Mouse (Mus musculus) limb, embryonic 12.5 days (tissue): ENCODE results near the gene Gm2a. TPM values are rescaled to one million over a fixed set of nuclear protein-coding genes. Genes with fewer than 3 reads are reported as not detected.

Source experiments
- ATAC-seq: fragments of 200-750 bp; cut with Nextera tagmentation; 2 replicates; pipeline ENCODE4 v1.8.0; 2017; ENCODE audit warnings: low read depth, moderate TSS enrichment; ENCODE audit not compliant: insufficient number of reproducible peaks, insufficient read depth, low FRiP score, low TSS enrichment
- H3K27ac ChIP-seq: fragments of 300-500 bp; sonication (generic); 2 replicates; pipeline ENCODE4 v1.5.1; 2016; ENCODE audit warnings: mild to moderate bottlenecking, moderate library complexity
- H3K27me3 ChIP-seq: fragments of 300-500 bp; sonication (generic); 2 replicates; pipeline ENCODE4 v1.6.1; 2016; ENCODE audit warnings: mild to moderate bottlenecking, moderate library complexity
- H3K36me3 ChIP-seq: fragments of 300-500 bp; sonication (generic); 2 replicates; pipeline ENCODE4 v1.6.1; 2016; ENCODE audit warnings: mild to moderate bottlenecking, moderate library complexity
- H3K4me1 ChIP-seq: fragments of 300-500 bp; sonication (generic); replicated peaks from 2 replicates; pipeline ENCODE4 v1.6.1; 2016
- H3K4me2 ChIP-seq: fragments of 300-500 bp; sonication (generic); 2 replicates; pipeline ENCODE4 v1.6.1; 2016; ENCODE audit warnings: mild to moderate bottlenecking, moderate library complexity
- H3K4me3 ChIP-seq: fragments of 300-500 bp; sonication (generic); replicated peaks from 2 replicates; pipeline ENCODE4 v1.5.1; 2016; ENCODE audit warnings: mild to moderate bottlenecking
- H3K9ac ChIP-seq: fragments of 300-500 bp; sonication (generic); replicated peaks from 2 replicates; pipeline ENCODE4 v1.6.1; 2016; ENCODE audit warnings: mild to moderate bottlenecking, moderate library complexity
- H3K9me3 ChIP-seq: fragments of 300-500 bp; sonication (generic); 2 replicates; pipeline ENCODE4 v1.6.1; 2016; ENCODE audit warnings: mild to moderate bottlenecking, moderate library complexity
- WGBS: fragments of 180-500 bp; shearing (Covaris S2); methylation state at CpG from one replicate; pipeline ENCODE4 v1.1.7; 2016; 5-methylcytosine and 5-hydroxymethylcytosine counted together
- polyA plus RNA-seq: library from polyadenylated mRNA; unstranded; fragments of >200 nt; fragmentation: Nextera tagmentation; extraction: Ambion mirVana; gene quantifications from 2 replicates; pipeline ENCODE4 v1.2.1, GENCODE M21; 2016

Gene Gm2a
- polyA plus RNA-seq, 1 experiment from 2014 or later = 11.1 TPM

- H3K9ac ChIP-seq = no peak overlapping the region
- H3K9me3 ChIP-seq = no peaks in the 10 kb centered on the region
- H3K4me1 ChIP-seq = no peaks in the 10 kb centered on the region; the same call in 1 of the 2 replicates
- H3K27me3 ChIP-seq = no peaks in the 10 kb centered on the region; the same call in 1 of the 2 replicates
- no peak for ATAC-seq
- no peaks in the 10 kb centered on the region for H3K36me3 ChIP-seq
- H3K4me2 ChIP-seq = peak overlapping the region; percentile 77
- peak overlapping the region; percentile 53 for H3K4me3 ChIP-seq
- 38% methylated on average over 11 of the region's 11 CpGs for WGBS
- H3K27ac ChIP-seq = peak overlapping the region; percentile 32
Observed at GRCm38 (mm10) chr11:55096731-55097462, 1.0 kb upstream of the Gm2a start.

GRCm38 (mm10) chr11:55098189-55098915 is 437 bp downstream of the Gm2a start:
- H3K4me2 ChIP-seq = peak overlapping the region; percentile 77
- peak overlapping the region; percentile 53 for H3K4me3 ChIP-seq
- no peak overlapping the region; the same call in 1 of the 2 replicates for H3K27ac ChIP-seq
- H3K9me3 ChIP-seq = no peaks in the 10 kb centered on the region
- H3K9ac ChIP-seq = peak overlapping the region; percentile 63
- 16% methylated on average over 24 of the region's 24 CpGs for WGBS
- H3K4me1 ChIP-seq = no peaks in the 10 kb centered on the region; the same call in 1 of the 2 replicates
- ATAC-seq = 0 out of 2 replicates have a peak, but pooled peaks have one; percentile 3
- H3K36me3 ChIP-seq = no peaks in the 10 kb centered on the region
- no peaks in the 10 kb centered on the region; the same call in 1 of the 2 replicates for H3K27me3 ChIP-seq

GRCm38 (mm10) chr11:55099019-55099771 is 1.3 kb downstream of the Gm2a start:
- ATAC-seq = no peak
- Histone ChIP-seq H3K4me1 (no peaks in the 10 kb centered on the region; the same call in 1 of the 2 replicates), H3K9ac (no peak overlapping the region), H3K36me3 (no peaks in the 10 kb centered on the region), H3K9me3 (no peaks in the 10 kb centered on the region), H3K27me3 (no peaks in the 10 kb centered on the region; the same call in 1 of the 2 replicates), H3K4me3 (no peak overlapping the region), H3K27ac (no peak overlapping the region), H3K4me2 (no peak overlapping the region)
- WGBS = 92% methylated on average over 8 of the region's 8 CpGs

GRCm38 (mm10) chr11:55099868-55100267 is 2.0 kb downstream of the Gm2a start:
- ATAC-seq = no peak
- Histone ChIP-seq H3K4me1 (no peaks in the 10 kb centered on the region; the same call in 1 of the 2 replicates), H3K27ac (no peak overlapping the region)

GRCm38 (mm10) chr11:55102015-55102414 is 4.1 kb downstream of the Gm2a start:
- no peaks in the 10 kb centered on the region; the same call in 1 of the 2 replicates for H3K4me1 ChIP-seq
- no peak overlapping the region for H3K4me3 ChIP-seq
- no peak for ATAC-seq
- H3K27me3 ChIP-seq = no peaks in the 10 kb centered on the region
- 78% methylated on average over 3 of the region's 3 CpGs for WGBS
- no peak overlapping the region for H3K4me2 ChIP-seq
- no peak overlapping the region for H3K27ac ChIP-seq
- H3K9me3 ChIP-seq = no peaks in the 10 kb centered on the region
- H3K9ac ChIP-seq = no peak overlapping the region
- no peaks in the 10 kb centered on the region for H3K36me3 ChIP-seq

More at GRCm38 (mm10) chr11:55099868-55100267, 2.0 kb downstream of the Gm2a start:
- H3K27me3 ChIP-seq = no peaks in the 10 kb centered on the region; the same call in 1 of the 2 replicates
- whole genome bisulfite sequencing = 58% methylated on average over 4 of the region's 4 CpGs
- H3K4me3 ChIP-seq = no peak overlapping the region
- H3K9me3 ChIP-seq = no peaks in the 10 kb centered on the region
- no peak overlapping the region for H3K4me2 ChIP-seq
- H3K36me3 ChIP-seq = no peaks in the 10 kb centered on the region
- no peak overlapping the region for H3K9ac ChIP-seq

DNA sequence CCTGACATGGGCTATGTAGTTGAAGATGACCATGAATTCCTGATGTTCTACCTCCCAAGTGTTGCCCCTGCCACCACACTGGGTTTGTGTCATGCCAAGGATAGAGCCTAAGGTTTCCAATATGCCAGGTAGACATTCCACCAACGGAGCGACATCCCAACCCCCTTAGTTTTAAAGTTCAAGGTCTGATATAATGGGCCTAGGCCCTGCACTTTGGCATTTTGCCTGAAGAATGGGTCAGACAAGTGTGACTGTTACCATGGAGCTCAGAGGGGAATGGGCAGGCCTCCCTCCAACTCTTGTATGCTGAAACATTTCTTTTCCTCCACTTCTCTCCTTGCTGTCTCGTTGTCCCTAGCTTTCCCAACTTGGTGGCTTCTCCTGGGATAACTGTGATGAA is 5.3 kb downstream of the Gm2a start:
- no peak for ATAC-seq
- Histone ChIP-seq H3K4me2 (no peak overlapping the region), H3K4me1 (no peaks in the 10 kb centered on the region), H3K9ac (no peak overlapping the region), H3K27me3 (no peaks in the 10 kb centered on the region), H3K4me3 (no peak overlapping the region), H3K36me3 (no peaks in the 10 kb centered on the region), H3K27ac (no peak overlapping the region), H3K9me3 (no peaks in the 10 kb centered on the region)
- WGBS = 89% methylated on average over 3 of the region's 3 CpGs

- H3K4me3 ChIP-seq = no peak overlapping the region
- H3K27ac ChIP-seq = no peak overlapping the region
- H3K27me3 ChIP-seq = no peaks in the 10 kb centered on the region
- H3K4me1 ChIP-seq = no peaks in the 10 kb centered on the region
- H3K36me3 ChIP-seq = no peaks in the 10 kb centered on the region
- WGBS = 82% methylated on average over 4 of the region's 4 CpGs
- H3K9me3 ChIP-seq = no peaks in the 10 kb centered on the region
- H3K9ac ChIP-seq = no peak overlapping the region
- H3K4me2 ChIP-seq = no peak overlapping the region
- no peak for ATAC-seq
Observed at GRCm38 (mm10) chr11:55105389-55105788, 7.5 kb downstream of the Gm2a start.

- H3K36me3 ChIP-seq = no peaks in the 10 kb centered on the region
- H3K4me1 ChIP-seq = no peaks in the 10 kb centered on the region
- H3K9ac ChIP-seq = no peak overlapping the region
- no peak overlapping the region for H3K4me2 ChIP-seq
- H3K27me3 ChIP-seq = no peaks in the 10 kb centered on the region
- no peak overlapping the region for H3K4me3 ChIP-seq
- ATAC-seq = no peak
- 76% methylated on average over 1 of the region's 1 CpGs for WGBS
- H3K9me3 ChIP-seq = no peaks in the 10 kb centered on the region
- no peak overlapping the region for H3K27ac ChIP-seq
Observed at GRCm38 (mm10) chr11:55106636-55107035, 8.7 kb downstream of the Gm2a start.

- Histone ChIP-seq H3K27ac (no peak overlapping the region), H3K4me1 (0 out of 2 replicates have a peak, but pooled peaks cover 4% of the 10 kb centered on the region), H3K36me3 (no peaks in the 10 kb centered on the region), H3K27me3 (no peaks in the 10 kb centered on the region), H3K4me2 (no peak overlapping the region), H3K9ac (no peak overlapping the region), H3K9me3 (no peaks in the 10 kb centered on the region), H3K4me3 (no peak overlapping the region)
- 93% methylated on average over 7 of the region's 7 CpGs for WGBS
- no peak for ATAC-seq
Observed at GRCm38 (mm10) chr11:55109521-55110300, 11.8 kb downstream of the Gm2a start.

- no peaks in the 10 kb centered on the region for H3K36me3 ChIP-seq
- no peak overlapping the region for H3K9ac ChIP-seq
- H3K27ac ChIP-seq = no peak overlapping the region
- H3K4me3 ChIP-seq = no peak overlapping the region
- WGBS = 76% methylated on average over 7 of the region's 7 CpGs
- no peak for ATAC-seq
- 0 out of 2 replicates have a peak, but pooled peaks cover 4% of the 10 kb centered on the region for H3K4me1 ChIP-seq
- H3K9me3 ChIP-seq = no peaks in the 10 kb centered on the region
- no peaks in the 10 kb centered on the region for H3K27me3 ChIP-seq
- H3K4me2 ChIP-seq = no peak overlapping the region
Observed at GRCm38 (mm10) chr11:55110566-55111169, 12.8 kb downstream of the Gm2a start.
